Mouse (Mus musculus) limb, embryonic 15.5 days (tissue): ENCODE data around the gene Pcf11. TPM values are rescaled to one million over a fixed set of nuclear protein-coding genes. Genes with fewer than 3 reads are reported as not detected.

ENCODE experiments used
- ATAC-seq: fragments of 200-750 bp; cut with Nextera tagmentation; 2 replicates; pipeline ENCODE4 v1.8.0; 2017; ENCODE audit warnings: low read depth, moderate TSS enrichment; ENCODE audit not compliant: insufficient number of reproducible peaks, low FRiP score, low TSS enrichment
- H3K27ac ChIP-seq: fragments of 300-500 bp; sonication (generic); 2 replicates; pipeline ENCODE4 v1.5.1; 2015; ENCODE audit warnings: moderate library complexity, mild to moderate bottlenecking, inconsistent platforms
- H3K27me3 ChIP-seq: fragments of 300-500 bp; sonication (generic); 2 replicates; pipeline ENCODE4 v1.6.1; 2015; ENCODE audit warnings: inconsistent platforms
- H3K36me3 ChIP-seq: fragments of 300-500 bp; sonication (generic); 2 replicates; pipeline ENCODE4 v1.6.1; 2015; ENCODE audit warnings: inconsistent platforms
- H3K4me1 ChIP-seq: fragments of 300-500 bp; sonication (generic); 2 replicates; pipeline ENCODE4 v1.6.1; 2015; ENCODE audit warnings: inconsistent platforms
- H3K4me2 ChIP-seq: fragments of 300-500 bp; sonication (generic); 2 replicates; pipeline ENCODE4 v1.6.1; 2015; ENCODE audit warnings: mild to moderate bottlenecking, inconsistent platforms
- H3K4me3 ChIP-seq: fragments of 300-500 bp; sonication (generic); 2 replicates; pipeline ENCODE4 v1.5.1; 2015; ENCODE audit warnings: mild to moderate bottlenecking, inconsistent platforms
- H3K9ac ChIP-seq: fragments of 300-500 bp; sonication (generic); 2 replicates; pipeline ENCODE4 v1.6.1; 2015; ENCODE audit warnings: inconsistent platforms
- H3K9me3 ChIP-seq: fragments of 300-500 bp; sonication (generic); 2 replicates; pipeline ENCODE4 v1.6.1; 2016; ENCODE audit warnings: inconsistent platforms
- WGBS: fragments of 180-500 bp; shearing (Covaris S2); methylation state at CpG from one replicate; pipeline ENCODE4 v1.1.7; 2015; 5-methylcytosine and 5-hydroxymethylcytosine counted together
- polyA plus RNA-seq: library from polyadenylated mRNA; unstranded; fragments of >200 nt; fragmentation: Nextera tagmentation; extraction: Ambion mirVana; gene quantifications from 2 replicates; pipeline ENCODE4 v1.2.1, GENCODE M21; 2015

Gene Pcf11
- 18.8 and 23.0 TPM in 2 replicates for polyA plus RNA-seq

DNA sequence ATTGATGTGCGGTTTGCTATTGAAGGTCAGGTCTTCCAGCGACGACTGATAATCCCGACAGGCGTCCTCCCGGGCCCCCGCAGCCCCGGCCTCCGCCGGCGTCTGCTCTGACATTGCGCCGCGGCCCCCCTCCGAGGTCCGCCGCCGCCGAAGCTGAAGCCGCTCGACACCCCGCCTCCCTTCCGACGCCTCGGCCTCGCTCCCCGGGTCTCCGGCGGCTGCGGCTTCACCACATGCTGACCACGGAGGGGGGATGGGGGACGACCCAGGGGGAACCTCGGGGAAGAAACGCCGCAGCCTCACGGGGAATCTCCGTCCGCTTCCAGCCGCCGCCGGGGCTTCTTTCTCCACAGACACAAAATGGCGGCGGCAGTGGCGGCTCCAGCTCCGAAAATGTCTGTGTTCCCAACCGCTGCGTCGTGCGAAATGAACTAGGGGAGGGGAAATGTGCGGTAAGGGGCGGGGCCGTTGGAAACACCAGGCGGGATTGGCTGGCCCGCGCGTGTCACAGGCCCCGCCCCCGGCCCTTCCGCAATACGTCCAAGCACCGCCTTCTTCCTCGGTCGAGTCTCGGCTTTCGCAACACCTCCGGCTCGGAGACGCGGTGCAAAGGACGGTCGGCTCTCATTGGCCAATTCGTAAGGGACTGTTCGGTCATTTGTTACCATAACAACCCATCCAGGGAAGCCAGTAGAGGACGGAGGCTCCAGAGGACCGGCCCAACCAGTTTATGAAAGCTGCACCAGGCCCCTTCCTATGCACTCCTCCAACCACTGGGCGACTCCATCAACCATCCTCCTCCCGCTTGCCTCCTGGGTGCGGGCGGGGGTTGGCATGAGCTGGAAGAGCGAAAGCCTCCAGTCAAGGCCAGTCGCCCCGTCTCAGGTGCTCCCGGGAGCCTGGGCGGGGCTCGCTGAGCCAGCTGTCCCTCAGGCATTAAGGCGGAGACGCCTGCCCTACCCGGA, at the start of gene Pcf11:
Pcf11 (minus strand) TSS at position 428 of the 965 bp plus-strand sequence.
- H3K9me3 ChIP-seq, result no peaks in the 10 kb centered on the region

DNA sequence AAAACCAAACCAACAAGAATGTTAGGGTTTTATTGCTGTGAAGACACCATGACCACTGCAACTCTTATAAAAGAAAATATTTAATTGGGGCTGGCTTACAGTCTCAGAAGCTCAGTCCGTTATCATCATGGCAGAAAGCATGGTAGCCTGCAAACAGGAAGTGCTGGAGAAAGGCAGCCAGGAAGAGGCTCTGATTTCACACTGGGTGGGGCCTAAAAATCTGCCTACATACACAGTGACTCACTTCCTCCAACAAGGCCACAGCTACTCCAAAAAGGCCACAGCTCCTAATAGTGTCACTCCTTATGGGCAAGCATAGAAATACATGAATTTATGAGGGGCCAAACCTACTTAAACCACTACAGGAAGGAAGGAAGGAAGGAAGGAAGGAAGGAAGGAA, 45.3 kb upstream of the Pcf11 start:
- WGBS, result 88% methylated on average over 1 of the region's 1 CpGs
- Histone ChIP-seq H3K27ac (no peak overlapping the region), H3K4me3 (no peak overlapping the region), H3K9me3 (no peaks in the 10 kb centered on the region), H3K36me3 (no peaks in the 10 kb centered on the region), H3K27me3 (no peaks in the 10 kb centered on the region), H3K4me1 (no peaks in the 10 kb centered on the region), H3K4me2 (no peak overlapping the region), H3K9ac (no peak overlapping the region)
- no peak for ATAC-seq

More for the DNA sequence above, at the start of gene Pcf11:
- peak within 1 kb of the TSS; percentile 88 for H3K9ac ChIP-seq
- H3K4me3 ChIP-seq, result peak within 1 kb of the TSS; percentile 91
- H3K27ac ChIP-seq, result peak within 1 kb of the TSS; percentile 97
- no peaks in the 10 kb centered on the region for H3K36me3 ChIP-seq
- ATAC-seq, result peak; percentile 98
- H3K4me1 ChIP-seq, result peaks cover 16% of the 10 kb centered on the region
- peak within 1 kb of the TSS; percentile 68 for H3K4me2 ChIP-seq
- WGBS, result under 1% methylated on average over 88 of the region's 88 CpGs
- no peaks in the 10 kb centered on the region for H3K27me3 ChIP-seq

- H3K36me3 ChIP-seq, result no peaks in the 10 kb centered on the region
- H3K9ac ChIP-seq, result no peak overlapping the region
- H3K4me1 ChIP-seq, result no peaks in the 10 kb centered on the region
- WGBS, result 68% methylated on average over 3 of the region's 3 CpGs
- H3K4me3 ChIP-seq, result no peak overlapping the region
- H3K9me3 ChIP-seq, result no peaks in the 10 kb centered on the region
- ATAC-seq, result no peak
- H3K27me3 ChIP-seq, result no peaks in the 10 kb centered on the region
- no peak overlapping the region for H3K4me2 ChIP-seq
- no peak overlapping the region for H3K27ac ChIP-seq
Measured at GRCm38 (mm10) chr7:92711593-92711992, 41.9 kb upstream of the Pcf11 start.

DNA sequence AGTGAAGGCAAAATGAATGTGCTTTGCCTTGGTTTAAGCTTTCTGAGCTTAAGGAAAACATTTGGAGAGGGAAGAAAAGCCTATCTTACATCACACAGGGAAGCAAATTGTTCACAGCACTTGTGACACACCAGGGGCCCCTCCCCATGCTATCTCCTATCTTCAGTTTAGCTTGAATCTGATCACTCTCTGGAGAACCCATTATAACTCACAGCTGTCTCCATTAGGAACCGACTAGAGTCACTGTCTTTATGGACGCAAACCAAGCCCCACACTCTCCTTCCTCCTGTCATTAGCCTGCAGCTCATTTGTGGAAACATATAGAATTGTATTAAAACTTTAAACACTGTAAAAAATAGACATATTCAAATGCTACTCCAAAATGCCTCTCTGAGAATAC, 39.8 kb upstream of the Pcf11 start:
- ATAC-seq, result no peak
- 36% methylated on average over 2 of the region's 2 CpGs for WGBS

GRCm38 (mm10) chr7:92706711-92707110, 37.0 kb upstream of the Pcf11 start:
- Histone ChIP-seq H3K36me3 (no peaks in the 10 kb centered on the region), H3K4me3 (no peak overlapping the region), H3K4me2 (no peak overlapping the region), H3K9ac (no peak overlapping the region), H3K4me1 (no peaks in the 10 kb centered on the region), H3K9me3 (no peaks in the 10 kb centered on the region), H3K27ac (no peak overlapping the region), H3K27me3 (no peaks in the 10 kb centered on the region)
- 57% methylated on average over 12 of the region's 12 CpGs for WGBS
- ATAC-seq, result no peak

More for the DNA sequence above, 39.8 kb upstream of the Pcf11 start:
- Histone ChIP-seq H3K9ac (no peak overlapping the region), H3K27ac (no peak overlapping the region), H3K9me3 (no peaks in the 10 kb centered on the region), H3K27me3 (no peaks in the 10 kb centered on the region), H3K4me1 (no peaks in the 10 kb centered on the region), H3K36me3 (no peaks in the 10 kb centered on the region), H3K4me2 (no peak overlapping the region), H3K4me3 (no peak overlapping the region)

DNA sequence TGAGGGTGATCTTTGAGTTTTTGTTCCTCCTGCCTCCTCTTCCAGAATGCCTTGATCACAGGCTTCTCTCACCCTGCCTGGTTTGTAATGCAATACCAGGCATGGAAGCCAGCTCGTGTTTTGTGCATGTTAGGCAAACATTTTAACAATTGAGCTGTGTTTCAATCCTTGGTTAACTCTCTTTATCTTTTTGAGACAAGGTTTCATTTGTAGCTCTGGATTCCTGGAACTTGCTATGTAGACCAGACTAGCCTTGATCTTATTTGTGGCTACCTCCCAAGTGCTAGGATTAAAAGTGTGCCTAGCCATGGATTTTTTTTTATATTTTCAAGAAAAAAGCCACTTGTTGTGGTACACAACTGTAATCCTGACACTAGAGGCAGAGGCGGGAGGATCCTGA, 35.8 kb upstream of the Pcf11 start:
- H3K27ac ChIP-seq, result no peak overlapping the region
- no peak overlapping the region for H3K4me3 ChIP-seq
- H3K9me3 ChIP-seq, result no peaks in the 10 kb centered on the region
- no peak overlapping the region for H3K4me2 ChIP-seq
- WGBS, result 58% methylated on average over 2 of the region's 2 CpGs
- no peaks in the 10 kb centered on the region for H3K4me1 ChIP-seq
- H3K36me3 ChIP-seq, result no peaks in the 10 kb centered on the region
- H3K27me3 ChIP-seq, result no peaks in the 10 kb centered on the region
- ATAC-seq, result no peak
- H3K9ac ChIP-seq, result no peak overlapping the region

- Histone ChIP-seq H3K27ac (no peak overlapping the region), H3K9ac (no peak overlapping the region), H3K36me3 (no peaks in the 10 kb centered on the region), H3K4me3 (no peak overlapping the region), H3K4me1 (no peaks in the 10 kb centered on the region), H3K4me2 (no peak overlapping the region), H3K27me3 (no peaks in the 10 kb centered on the region), H3K9me3 (no peaks in the 10 kb centered on the region)
- no peak for ATAC-seq
- WGBS, result 79% methylated on average over 1 of the region's 1 CpGs
Measured at GRCm38 (mm10) chr7:92703661-92704060, 33.9 kb upstream of the Pcf11 start.

DNA sequence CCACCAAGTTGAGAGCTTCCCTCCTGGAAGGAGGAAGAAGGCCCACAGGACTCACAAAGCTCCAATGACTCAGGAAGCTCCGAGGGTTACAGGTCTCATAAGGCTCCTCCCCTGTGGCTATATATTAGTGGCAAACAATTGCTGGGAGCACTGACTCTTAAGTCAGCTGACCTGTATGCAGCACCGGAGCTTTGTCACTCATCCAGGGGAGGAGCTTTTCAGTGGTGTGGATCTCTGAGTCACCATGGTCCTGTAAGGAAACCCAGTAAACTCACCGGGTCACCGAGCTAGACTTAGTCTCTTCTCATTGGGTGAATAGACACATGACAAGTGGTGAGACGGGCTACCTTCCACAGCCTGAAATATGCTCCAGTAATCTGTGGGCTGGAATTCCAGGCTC, 29.0 kb upstream of the Pcf11 start:
- H3K4me3 ChIP-seq, result no peak overlapping the region
- no peak for ATAC-seq
- no peak overlapping the region for H3K4me2 ChIP-seq
- no peaks in the 10 kb centered on the region for H3K9me3 ChIP-seq
- H3K27ac ChIP-seq, result no peak overlapping the region
- no peaks in the 10 kb centered on the region for H3K4me1 ChIP-seq
- WGBS, result 67% methylated on average over 5 of the region's 5 CpGs
- H3K9ac ChIP-seq, result no peak overlapping the region
- no peaks in the 10 kb centered on the region for H3K27me3 ChIP-seq
- no peaks in the 10 kb centered on the region for H3K36me3 ChIP-seq

DNA sequence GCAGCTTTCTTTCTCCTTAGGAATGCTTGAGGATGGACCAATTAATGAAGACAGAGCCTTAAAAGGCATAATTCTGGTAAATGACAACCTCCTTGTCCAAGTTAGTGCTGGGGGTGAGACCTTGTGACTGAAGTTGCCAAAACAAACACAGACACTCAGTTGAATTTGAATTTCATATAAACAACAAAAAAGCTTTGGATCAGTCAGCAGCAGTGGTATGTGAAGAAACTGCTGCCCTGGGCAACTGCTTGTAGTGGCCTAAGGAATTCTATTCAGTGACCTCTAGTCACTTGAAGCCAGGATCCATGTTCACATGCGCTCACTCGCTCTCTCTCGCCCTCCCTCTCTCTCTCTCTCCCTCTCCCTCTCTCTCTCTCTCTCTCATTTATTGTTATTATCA, 26.7 kb upstream of the Pcf11 start:
- H3K36me3 ChIP-seq, result no peaks in the 10 kb centered on the region
- no peak overlapping the region for H3K4me3 ChIP-seq
- H3K4me1 ChIP-seq, result no peaks in the 10 kb centered on the region
- no peak for ATAC-seq
- no peak overlapping the region for H3K27ac ChIP-seq
- H3K4me2 ChIP-seq, result no peak overlapping the region
- no peaks in the 10 kb centered on the region for H3K27me3 ChIP-seq
- WGBS, result 90% methylated on average over 3 of the region's 3 CpGs
- H3K9ac ChIP-seq, result no peak overlapping the region
- no peaks in the 10 kb centered on the region for H3K9me3 ChIP-seq

- Histone ChIP-seq H3K9me3 (no peaks in the 10 kb centered on the region), H3K4me1 (no peaks in the 10 kb centered on the region), H3K36me3 (no peaks in the 10 kb centered on the region), H3K9ac (no peak overlapping the region), H3K4me2 (no peak overlapping the region), H3K27me3 (no peaks in the 10 kb centered on the region), H3K27ac (no peak overlapping the region), H3K4me3 (no peak overlapping the region)
- no peak for ATAC-seq
- WGBS, result 78% methylated on average over 2 of the region's 2 CpGs
Measured at GRCm38 (mm10) chr7:92689101-92689500, 19.4 kb upstream of the Pcf11 start.

GRCm38 (mm10) chr7:92688299-92688669, 18.6 kb upstream of the Pcf11 start:
- H3K36me3 ChIP-seq, result no peaks in the 10 kb centered on the region
- H3K9me3 ChIP-seq, result no peaks in the 10 kb centered on the region
- no peak overlapping the region for H3K9ac ChIP-seq
- H3K4me2 ChIP-seq, result no peak overlapping the region
- no peaks in the 10 kb centered on the region for H3K27me3 ChIP-seq
- H3K4me1 ChIP-seq, result no peaks in the 10 kb centered on the region
- WGBS, result 35% methylated on average over 2 of the region's 2 CpGs
- H3K27ac ChIP-seq, result no peak overlapping the region
- no peak for ATAC-seq
- H3K4me3 ChIP-seq, result no peak overlapping the region

DNA sequence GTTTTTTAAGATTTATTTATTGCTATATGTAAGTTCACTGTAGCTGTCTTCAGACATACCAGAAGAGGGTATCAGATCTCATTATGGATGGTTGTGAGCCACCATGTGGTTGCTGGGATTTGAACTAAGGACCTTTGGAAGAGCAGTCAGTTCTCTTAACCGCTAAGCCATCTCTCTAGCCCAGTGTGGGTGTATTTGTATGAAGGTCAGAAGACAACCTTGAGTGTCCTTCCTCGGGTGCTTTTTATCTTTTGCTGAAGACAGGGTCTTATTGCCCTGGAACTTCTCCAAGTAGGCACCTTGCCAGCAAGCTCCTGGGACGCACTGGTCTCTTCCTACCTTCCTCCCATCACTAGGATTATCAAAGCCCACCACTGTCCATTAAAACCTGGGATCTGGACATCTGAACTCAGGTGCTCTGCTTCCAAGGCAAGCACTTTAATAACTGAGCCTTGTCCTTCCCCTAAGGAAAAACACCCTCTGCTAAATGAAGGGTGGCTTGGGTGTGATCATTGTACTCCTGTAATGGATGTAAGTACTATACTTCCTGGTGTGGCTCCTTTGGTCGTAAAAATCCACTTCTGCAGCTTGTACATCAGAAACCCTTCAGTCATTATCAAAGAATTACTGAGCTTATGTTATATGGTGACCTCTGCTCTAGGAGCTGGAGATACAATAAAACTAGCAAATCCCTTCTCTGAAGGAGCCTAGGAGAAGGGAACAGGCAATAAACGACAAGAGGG, 18.0 kb upstream of the Pcf11 start:
- H3K9me3 ChIP-seq, result no peaks in the 10 kb centered on the region
- H3K27ac ChIP-seq, result no peak overlapping the region
- no peaks in the 10 kb centered on the region for H3K27me3 ChIP-seq
- ATAC-seq, result no peak
- H3K4me3 ChIP-seq, result no peak overlapping the region
- no peak overlapping the region for H3K4me2 ChIP-seq
- no peaks in the 10 kb centered on the region for H3K4me1 ChIP-seq
- no peaks in the 10 kb centered on the region for H3K36me3 ChIP-seq
- H3K9ac ChIP-seq, result no peak overlapping the region
- 57% methylated on average over 5 of the region's 5 CpGs for WGBS
